In the genomic region with DNA sequence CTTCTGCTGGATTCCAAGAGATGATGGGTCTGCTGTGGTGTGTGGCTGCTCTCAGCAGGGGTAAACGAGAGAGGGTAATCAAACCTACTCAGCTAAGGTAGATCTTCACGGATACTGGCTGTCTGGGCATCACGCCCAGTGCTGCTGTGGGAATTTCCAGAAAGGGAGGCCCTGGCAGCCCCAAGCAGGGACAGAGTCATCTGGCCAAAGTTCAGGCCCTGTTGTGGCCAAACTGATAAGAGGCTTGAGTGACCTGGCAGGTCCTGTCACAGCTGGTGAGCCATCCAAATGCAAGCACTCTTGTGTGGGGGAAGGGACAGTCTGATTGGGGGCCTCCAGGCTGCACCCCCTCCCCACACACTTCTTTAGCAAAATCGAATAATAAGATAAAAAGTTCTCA, we compare ENCODE assay signal across 9 mouse cellular contexts. TPM values are rescaled to one million over a fixed set of nuclear protein-coding genes. Genes with fewer than 3 reads are reported as not detected.
DNase-seq lines count a peak whose midpoint lies in the region; ATAC-seq and TF ChIP-seq lines count a peak whose summit lies in the region.
"Had no signal": no experiment of that assay in that cellular context is flagged by ENCODE, and none has a peak within 500 bp of the region (broad histone marks: within the 10 kb centered on the region; RNA-seq: fewer than 3 reads in every experiment).

No protein-coding gene starts in this region.

- H3K4me3 ChIP-seq in midbrain, embryonic 10.5 days, result no peak overlapping the region
- H3K4me3 ChIP-seq in midbrain, embryonic 16.5 days (ENCODE audit: low read depth, low read length), result no peak overlapping the region
- no peak overlapping the region for H3K4me3 ChIP-seq in embryonic fibroblast, embryonic 13.5 days (ENCODE audit: insufficient read depth, low read length)
- no peak overlapping the region for H3K4me3 ChIP-seq in stomach, postnatal 0 days (ENCODE audit: low read depth, low read length)
- no peak overlapping the region for H3K4me3 ChIP-seq in hindbrain, embryonic 13.5 days
- H3K4me3 ChIP-seq in forebrain, embryonic 14.5 days (ENCODE audit: low read depth, low read length), result no peak overlapping the region
- no peak overlapping the region for H3K4me3 ChIP-seq in hindbrain, embryonic 16.5 days (ENCODE audit: low read length)

- peaks cover 65% of the 10 kb centered on the region for H3K4me1 ChIP-seq in midbrain, embryonic 10.5 days
- H3K4me1 ChIP-seq in midbrain, embryonic 16.5 days (ENCODE audit: control insufficient read depth, insufficient read depth, low read length), result peaks cover 10% of the 10 kb centered on the region
- peaks cover 28% of the 10 kb centered on the region for H3K4me1 ChIP-seq in embryonic fibroblast, embryonic 13.5 days (ENCODE audit: control insufficient read depth, insufficient read depth, low read length)
- H3K4me1 ChIP-seq in stomach, postnatal 0 days (replicated peaks; ENCODE audit: control insufficient read depth, insufficient read depth), result peaks cover 9% of the 10 kb centered on the region
- peaks cover 51% of the 10 kb centered on the region for H3K4me1 ChIP-seq in hindbrain, embryonic 13.5 days (replicated peaks)
- H3K4me1 ChIP-seq in forebrain, embryonic 14.5 days (ENCODE audit: control insufficient read depth, insufficient read depth, low read length), result peaks cover 8% of the 10 kb centered on the region
- peaks cover 23% of the 10 kb centered on the region for H3K4me1 ChIP-seq in hindbrain, embryonic 16.5 days (ENCODE audit: control insufficient read depth, insufficient read depth, low read depth, low read length)

- DNase-seq in midbrain, embryonic 10.5 days (ENCODE audit: low spot score), result no peak
- DNase-seq in kidney, adult 9 months, result peak; percentile 95
- DNase-seq in stomach, postnatal 0 days (ENCODE audit: low spot score), result peak; percentile 80
- DNase-seq in forebrain, embryonic 14.5 days (ENCODE audit: low spot score), result no peak

- peaks cover 56% of the 10 kb centered on the region for H3K36me3 ChIP-seq in midbrain, embryonic 10.5 days
- H3K36me3 ChIP-seq in midbrain, embryonic 16.5 days (ENCODE audit: control insufficient read depth, insufficient read depth, low read length), result peaks cover 21% of the 10 kb centered on the region
- H3K36me3 ChIP-seq in stomach, postnatal 0 days (ENCODE audit: control insufficient read depth, insufficient read depth, low read length), result peaks cover 13% of the 10 kb centered on the region
- H3K36me3 ChIP-seq in hindbrain, embryonic 13.5 days, result peaks cover 82% of the 10 kb centered on the region
- peaks cover 59% of the 10 kb centered on the region for H3K36me3 ChIP-seq in forebrain, embryonic 14.5 days (ENCODE audit: control insufficient read depth, insufficient read depth, low read length)
- H3K36me3 ChIP-seq in hindbrain, embryonic 16.5 days (ENCODE audit: control insufficient read depth, insufficient read depth, low read length), result peaks cover 14% of the 10 kb centered on the region

- no peak overlapping the region for H3K4me2 ChIP-seq in midbrain, embryonic 16.5 days (ENCODE audit: low read length)
- no peak overlapping the region for H3K4me2 ChIP-seq in stomach, postnatal 0 days (replicated peaks; ENCODE audit: low read depth)
- H3K4me2 ChIP-seq in hindbrain, embryonic 13.5 days, result no peak overlapping the region
- no peak overlapping the region for H3K4me2 ChIP-seq in forebrain, embryonic 14.5 days (ENCODE audit: low read length)
- H3K4me2 ChIP-seq in hindbrain, embryonic 16.5 days (ENCODE audit: low read length), result no peak overlapping the region

- no peaks in the 10 kb centered on the region for H3K9me3 ChIP-seq in midbrain, embryonic 10.5 days (replicated peaks)
- no peaks in the 10 kb centered on the region for H3K9me3 ChIP-seq in midbrain, embryonic 16.5 days (replicated peaks; ENCODE audit: control insufficient read depth, low read length, poor library complexity, severe bottlenecking)
- no peaks in the 10 kb centered on the region for H3K9me3 ChIP-seq in stomach, postnatal 0 days (ENCODE audit: control insufficient read depth, low read length)
- H3K9me3 ChIP-seq in hindbrain, embryonic 13.5 days, result no peaks in the 10 kb centered on the region
- no peaks in the 10 kb centered on the region for H3K9me3 ChIP-seq in forebrain, embryonic 14.5 days (replicated peaks; ENCODE audit: control insufficient read depth, low read length)
- no peaks in the 10 kb centered on the region for H3K9me3 ChIP-seq in hindbrain, embryonic 16.5 days (ENCODE audit: control insufficient read depth, low read length)

- no peak for TF ChIP-seq POLR2A in embryonic fibroblast, embryonic 13.5 days (IDR thresholded peaks at IDR 0.05; ENCODE audit: low read depth, low read length)

- 72% methylated on average over 4 of the region's 4 CpGs for WGBS in midbrain, embryonic 10.5 days
- 63% methylated on average over 4 of the region's 4 CpGs for WGBS in midbrain, embryonic 16.5 days
- WGBS in stomach, postnatal 0 days, result 40% methylated on average over 4 of the region's 4 CpGs
- 69% methylated on average over 4 of the region's 4 CpGs for WGBS in hindbrain, embryonic 13.5 days
- WGBS in forebrain, embryonic 14.5 days, result 62% methylated on average over 4 of the region's 4 CpGs
- WGBS in hindbrain, embryonic 16.5 days, result 52% methylated on average over 4 of the region's 4 CpGs

- H3K27me3 ChIP-seq in midbrain, embryonic 10.5 days (ENCODE audit: low read depth, poor library complexity, severe bottlenecking), result 0 out of 2 replicates have a peak, but pooled peaks cover under 1% of the 10 kb centered on the region
- no peaks in the 10 kb centered on the region for H3K27me3 ChIP-seq in midbrain, embryonic 16.5 days (ENCODE audit: control insufficient read depth, insufficient read depth, low read depth, low read length)
- no peaks in the 10 kb centered on the region for H3K27me3 ChIP-seq in stomach, postnatal 0 days (ENCODE audit: control insufficient read depth, insufficient read depth, low read length)
- H3K27me3 ChIP-seq in hindbrain, embryonic 13.5 days, result no peaks in the 10 kb centered on the region
- no peaks in the 10 kb centered on the region for H3K27me3 ChIP-seq in forebrain, embryonic 14.5 days (replicated peaks; ENCODE audit: control insufficient read depth, insufficient read depth, low read length)
- no peaks in the 10 kb centered on the region for H3K27me3 ChIP-seq in hindbrain, embryonic 16.5 days (replicated peaks; ENCODE audit: control insufficient read depth, insufficient read depth, low read length)

- ATAC-seq in midbrain, embryonic 16.5 days, result no peak
- peak; percentile 60 for ATAC-seq in stomach, postnatal 0 days (ENCODE audit: low FRiP score, low TSS enrichment)
- ATAC-seq in hindbrain, embryonic 13.5 days (ENCODE audit: low FRiP score), result no peak
- ATAC-seq in forebrain, embryonic 14.5 days, result no peak
- ATAC-seq in hindbrain, embryonic 16.5 days, result no peak

- no peak for TF ChIP-seq EP300 in stomach, postnatal 0 days (optimal IDR thresholded peaks at IDR 0.05)

- TF ChIP-seq CTCF in embryonic fibroblast, embryonic 13.5 days (IDR thresholded peaks at IDR 0.05; ENCODE audit: borderline replicate concordance, insufficient read depth, low read length), result no peak
- TF ChIP-seq CTCF in stomach, postnatal 0 days (IDR thresholded peaks at IDR 0.05; ENCODE audit: low read depth), result no peak

- H3K27ac ChIP-seq in midbrain, embryonic 10.5 days (replicated peaks), result peak overlapping the region; percentile 39; the same call in 1 of the 2 replicates
- no peak overlapping the region for H3K27ac ChIP-seq in midbrain, embryonic 16.5 days (ENCODE audit: low read length)
- peak overlapping the region; percentile 9; the same call in 1 of the 2 replicates for H3K27ac ChIP-seq in embryonic fibroblast, embryonic 13.5 days (ENCODE audit: insufficient read depth, low read length)
- no peak overlapping the region for H3K27ac ChIP-seq in stomach, postnatal 0 days (replicated peaks)
- no peak overlapping the region for H3K27ac ChIP-seq in hindbrain, embryonic 13.5 days
- no peak overlapping the region for H3K27ac ChIP-seq in forebrain, embryonic 14.5 days (ENCODE audit: low read depth, low read length)
- no peak overlapping the region for H3K27ac ChIP-seq in hindbrain, embryonic 16.5 days (ENCODE audit: low read depth, low read length)

- no peak overlapping the region for H3K9ac ChIP-seq in midbrain, embryonic 16.5 days (ENCODE audit: low read depth, low read length)
- no peak overlapping the region for H3K9ac ChIP-seq in stomach, postnatal 0 days (ENCODE audit: low read length)
- H3K9ac ChIP-seq in hindbrain, embryonic 13.5 days, result no peak overlapping the region
- H3K9ac ChIP-seq in forebrain, embryonic 14.5 days (ENCODE audit: low read length), result no peak overlapping the region
- no peak overlapping the region for H3K9ac ChIP-seq in hindbrain, embryonic 16.5 days (ENCODE audit: low read depth, low read length)

RNA-seq across cellular contexts. Expression of a gene that starts 19.7 kb away (rescaled TPM):
- 12.6 and 14.3 TPM in 2 replicates for polyA plus RNA-seq in midbrain, embryonic 10.5 days (2016; fragmentation: Nextera tagmentation; extraction: Ambion mirVana)
- 36.7 and 43.8 TPM in 2 replicates for polyA plus RNA-seq in midbrain, embryonic 16.5 days (2015; fragmentation: Nextera tagmentation; extraction: Ambion mirVana)
- polyA plus RNA-seq in embryonic fibroblast, embryonic 13.5 days (2011; ENCODE audit: insufficient read length, low read depth, missing spikeins), result 4.8 and 7.2 TPM in 2 replicates
- polyA plus RNA-seq in stomach, postnatal 0 days (2015; fragmentation: Nextera tagmentation; extraction: Ambion mirVana), result 1.1 and 1.9 TPM in 2 replicates
- polyA plus RNA-seq in hindbrain, embryonic 13.5 days (2015; fragmentation: Nextera tagmentation; extraction: Ambion mirVana), result 28.9 and 29.2 TPM in 2 replicates
- polyA plus RNA-seq in forebrain, embryonic 14.5 days (2014; fragmentation: Nextera tagmentation; extraction: Ambion mirVana), result 20.3 and 21.5 TPM in 2 replicates
- 38.2 and 40.7 TPM in 2 replicates for polyA plus RNA-seq in hindbrain, embryonic 16.5 days (2015; fragmentation: Nextera tagmentation; extraction: Ambion mirVana)

RNA-seq across cellular contexts. Expression of a gene that starts 22.0 kb away (rescaled TPM):
- 75.1 and 88.8 TPM in 2 replicates for polyA plus RNA-seq in midbrain, embryonic 10.5 days (2016; fragmentation: Nextera tagmentation; extraction: Ambion mirVana)
- 194 and 202 TPM in 2 replicates for polyA plus RNA-seq in midbrain, embryonic 16.5 days (2015; fragmentation: Nextera tagmentation; extraction: Ambion mirVana)
- polyA plus RNA-seq in embryonic fibroblast, embryonic 13.5 days (2011; ENCODE audit: insufficient read length, low read depth, missing spikeins), result 243 and 284 TPM in 2 replicates
- 84.0 and 90.1 TPM in 2 replicates for polyA plus RNA-seq in stomach, postnatal 0 days (2015; fragmentation: Nextera tagmentation; extraction: Ambion mirVana)
- 131 and 137 TPM in 2 replicates for polyA plus RNA-seq in hindbrain, embryonic 13.5 days (2015; fragmentation: Nextera tagmentation; extraction: Ambion mirVana)
- polyA plus RNA-seq in forebrain, embryonic 14.5 days (2014; fragmentation: Nextera tagmentation; extraction: Ambion mirVana), result 77.6 and 94.6 TPM in 2 replicates
- polyA plus RNA-seq in hindbrain, embryonic 16.5 days (2015; fragmentation: Nextera tagmentation; extraction: Ambion mirVana), result 176 and 191 TPM in 2 replicates

RNA-seq across cellular contexts. Expression of a gene that starts 38.6 kb away (rescaled TPM):
- polyA plus RNA-seq in midbrain, embryonic 10.5 days (2016; fragmentation: Nextera tagmentation; extraction: Ambion mirVana), result 378 and 451 TPM in 2 replicates
- 267 and 286 TPM in 2 replicates for polyA plus RNA-seq in midbrain, embryonic 16.5 days (2015; fragmentation: Nextera tagmentation; extraction: Ambion mirVana)
- polyA plus RNA-seq in embryonic fibroblast, embryonic 13.5 days (2011; ENCODE audit: insufficient read length, low read depth, missing spikeins), result 548 and 603 TPM in 2 replicates
- 585 and 586 TPM in 2 replicates for polyA plus RNA-seq in stomach, postnatal 0 days (2015; fragmentation: Nextera tagmentation; extraction: Ambion mirVana)
- 369 and 380 TPM in 2 replicates for polyA plus RNA-seq in hindbrain, embryonic 13.5 days (2015; fragmentation: Nextera tagmentation; extraction: Ambion mirVana)
- 348 and 451 TPM in 2 replicates for polyA plus RNA-seq in forebrain, embryonic 14.5 days (2014; fragmentation: Nextera tagmentation; extraction: Ambion mirVana)
- polyA plus RNA-seq in hindbrain, embryonic 16.5 days (2015; fragmentation: Nextera tagmentation; extraction: Ambion mirVana), result 252 and 268 TPM in 2 replicates

RNA-seq across cellular contexts. Expression of a gene that starts 45.1 kb away (rescaled TPM):
- polyA plus RNA-seq in midbrain, embryonic 10.5 days (2016; fragmentation: Nextera tagmentation; extraction: Ambion mirVana), result 0.20 and 0.46 TPM in 2 replicates
- polyA plus RNA-seq in midbrain, embryonic 16.5 days (2015; fragmentation: Nextera tagmentation; extraction: Ambion mirVana), result 0.74 TPM in 1 of 2 replicates, not detected in the other
- not detected in 2 replicates for polyA plus RNA-seq in embryonic fibroblast, embryonic 13.5 days (2011; ENCODE audit: insufficient read length, low read depth, missing spikeins)
- polyA plus RNA-seq in stomach, postnatal 0 days (2015; fragmentation: Nextera tagmentation; extraction: Ambion mirVana), result not detected in 2 replicates
- 0.68 and 0.79 TPM in 2 replicates for polyA plus RNA-seq in hindbrain, embryonic 13.5 days (2015; fragmentation: Nextera tagmentation; extraction: Ambion mirVana)
- 0.50 TPM in 1 of 2 replicates, not detected in the other for polyA plus RNA-seq in forebrain, embryonic 14.5 days (2014; fragmentation: Nextera tagmentation; extraction: Ambion mirVana)
- 0.44 and 0.91 TPM in 2 replicates for polyA plus RNA-seq in hindbrain, embryonic 16.5 days (2015; fragmentation: Nextera tagmentation; extraction: Ambion mirVana)
- polyA plus RNA-seq: heart, embryonic 14.5 days had no signal

RNA-seq across cellular contexts. Expression of a gene that starts 54.5 kb away (rescaled TPM):
- polyA plus RNA-seq in midbrain, embryonic 10.5 days (2016; fragmentation: Nextera tagmentation; extraction: Ambion mirVana), result 20.5 and 21.8 TPM in 2 replicates
- polyA plus RNA-seq in midbrain, embryonic 16.5 days (2015; fragmentation: Nextera tagmentation; extraction: Ambion mirVana), result 15.9 and 17.2 TPM in 2 replicates
- polyA plus RNA-seq in embryonic fibroblast, embryonic 13.5 days (2011; ENCODE audit: insufficient read length, low read depth, missing spikeins), result 14.0 and 16.4 TPM in 2 replicates
- polyA plus RNA-seq in stomach, postnatal 0 days (2015; fragmentation: Nextera tagmentation; extraction: Ambion mirVana), result 9.0 TPM in 2 replicates
- polyA plus RNA-seq in hindbrain, embryonic 13.5 days (2015; fragmentation: Nextera tagmentation; extraction: Ambion mirVana), result 17.6 and 18.3 TPM in 2 replicates
- polyA plus RNA-seq in forebrain, embryonic 14.5 days (2014; fragmentation: Nextera tagmentation; extraction: Ambion mirVana), result 9.9 and 11.1 TPM in 2 replicates
- polyA plus RNA-seq in hindbrain, embryonic 16.5 days (2015; fragmentation: Nextera tagmentation; extraction: Ambion mirVana), result 14.1 and 16.2 TPM in 2 replicates

Comparison
In these comparisons a context has a peak if more than half of its experiments do, and no peak if none do; other contexts are left out.
1. H3K27ac ChIP-seq: peak in midbrain, embryonic 10.5 days (single experiment) and embryonic fibroblast, embryonic 13.5 days (single experiment); none in midbrain, embryonic 16.5 days (single experiment), stomach, postnatal 0 days (single experiment), hindbrain, embryonic 13.5 days (single experiment), forebrain, embryonic 14.5 days (single experiment) and hindbrain, embryonic 16.5 days (single experiment).
2. DNase-seq: peak in kidney, adult 9 months (single experiment) and stomach, postnatal 0 days (single experiment); none in midbrain, embryonic 10.5 days (single experiment) and forebrain, embryonic 14.5 days (single experiment).